Mouse (Mus musculus) CH12F3 (cell line): ENCODE data around the gene Slfn5.
"Not testable (repeated sequence)": the region's sequence is repeated elsewhere in the genome, so short reads cannot be mapped to it uniquely, and the experiment has no call there.

ENCODE experiments used
- in situ Hi-C: fragments of 300-500 bp; cut with MboI; formaldehyde crosslinking; loops from 2 replicates; pipeline ENCODE4 v1.14.3; 2020; ENCODE audit warnings: low sequenced_read_pairs

Gene Slfn5

GRCm38 (mm10) chr11:82933186-82933585, 18.0 kb upstream of the Slfn5 start:
- in situ Hi-C loops, result no loop called here

- in situ Hi-C loops, result no loop called here
These were observed 7.8 kb upstream of the Slfn5 start for GRCm38 (mm10) chr11:82943336-82943735.

GRCm38 (mm10) chr11:82945636-82946035, 5.5 kb upstream of the Slfn5 start:
- in situ Hi-C loops, result no loop called here

GRCm38 (mm10) chr11:82947457-82947856, 3.7 kb upstream of the Slfn5 start:
- in situ Hi-C loops, result no loop called here

GRCm38 (mm10) chr11:82949036-82949435, 2.1 kb upstream of the Slfn5 start:
- in situ Hi-C loops, result no loop called here

- in situ Hi-C loops, result no loop called here
These were observed 889 bp downstream of the Slfn5 start for GRCm38 (mm10) chr11:82951865-82952611.

- in situ Hi-C loops, result no loop called here
These were observed 1.7 kb downstream of the Slfn5 start for GRCm38 (mm10) chr11:82952612-82953542.

GRCm38 (mm10) chr11:82954631-82955030, 3.5 kb downstream of the Slfn5 start:
- in situ Hi-C loops, result no loop called here

GRCm38 (mm10) chr11:82956925-82957324, 5.8 kb downstream of the Slfn5 start:
- in situ Hi-C loops, result no loop called here

- in situ Hi-C loops, result loop anchor here (10.0 kb wide), 1 partner anchor 55 kb away; no protein-coding TSS in a partner anchor
These were observed 8.5 kb downstream of the Slfn5 start for GRCm38 (mm10) chr11:82959613-82960012.

- in situ Hi-C loops, result loop anchor here (10.0 kb wide), 1 partner anchor 53 kb away; no protein-coding TSS in a partner anchor
These were observed 10.6 kb downstream of the Slfn5 start for GRCm38 (mm10) chr11:82961743-82962142.

- in situ Hi-C loops, result loop anchor here (10.0 kb wide), 1 partner anchor 53 kb away; no protein-coding TSS in a partner anchor
These were observed 11.1 kb downstream of the Slfn5 start for GRCm38 (mm10) chr11:82962215-82962614.

- in situ Hi-C loops, result no loop called here
These were observed 19.8 kb downstream of the Slfn5 start for GRCm38 (mm10) chr11:82970712-82971589.

- in situ Hi-C loops, result no loop called here
These were observed 20.4 kb downstream of the Slfn5 start for GRCm38 (mm10) chr11:82971590-82971974.

- in situ Hi-C loops, result no loop called here
These were observed 22.8 kb downstream of the Slfn5 start for GRCm38 (mm10) chr11:82973916-82974315.

- in situ Hi-C loops, result not testable (repeated sequence)
These were observed 31.3 kb downstream of the Slfn5 start for GRCm38 (mm10) chr11:82982409-82982808.

GRCm38 (mm10) chr11:82983193-82983592, 32.0 kb downstream of the Slfn5 start:
- in situ Hi-C loops, result no loop called here

GRCm38 (mm10) chr11:82987621-82988020, 36.5 kb downstream of the Slfn5 start:
- in situ Hi-C loops, result no loop called here

GRCm38 (mm10) chr11:82989357-82989756, 38.2 kb downstream of the Slfn5 start:
- in situ Hi-C loops, result no loop called here

GRCm38 (mm10) chr11:82990612-82991385, 39.6 kb downstream of the Slfn5 start:
- in situ Hi-C loops, result not testable (repeated sequence)
